Mouse (Mus musculus) bone marrow, adult 2 months (tissue): ENCODE data around the gene Copa.

Source experiments
- CTCF ChIP-seq: fragments of 200-500 bp; IDR thresholded peaks from 2 replicates; pipeline ENCODE4 v1.5.1; 2011; ENCODE audit warnings: low read length, control low read depth; ENCODE audit not compliant: control insufficient read depth, insufficient read depth
- POLR2A ChIP-seq: fragments of 200-500 bp; IDR thresholded peaks from 2 replicates; pipeline ENCODE4 v1.6.1; 2011; ENCODE audit warnings: low read depth, mild to moderate bottlenecking, control low read depth, low read length, borderline replicate concordance; ENCODE audit not compliant: control insufficient read depth

DNA sequence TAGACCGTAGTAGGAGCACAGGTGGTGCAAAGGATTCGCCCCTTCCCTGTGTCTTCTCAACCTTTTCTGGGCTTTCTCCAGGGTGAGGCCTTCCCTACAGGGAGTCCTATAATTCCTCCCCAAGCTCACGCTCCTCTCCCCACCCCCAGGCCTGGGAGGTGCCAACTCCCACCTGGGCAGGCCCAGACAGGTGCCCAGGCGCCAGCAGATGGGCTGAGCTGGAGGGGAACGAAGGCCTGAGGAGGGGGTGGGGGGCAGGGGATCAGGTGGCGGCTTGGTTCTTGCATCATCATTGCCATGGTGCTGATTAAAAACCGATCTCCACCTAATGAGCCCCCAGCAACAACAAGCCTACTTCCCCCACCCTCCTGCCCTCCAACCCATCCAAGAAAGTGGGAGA lies 23.5 kb upstream of the Copa start:
- no peak for TF ChIP-seq POLR2A
- TF ChIP-seq CTCF: no peak
